Mouse (Mus musculus) kidney, postnatal 0 days (tissue): ENCODE measurements around the gene Cdc42ep5. TPM values are rescaled to one million over a fixed set of nuclear protein-coding genes. Genes with fewer than 3 reads are reported as not detected.

Source experiments
- ATAC-seq: fragments of 200-750 bp; cut with Nextera tagmentation; replicated peaks from 2 replicates; pipeline ENCODE4 v1.8.0; 2017; ENCODE audit warnings: low read depth, moderate number of reproducible peaks, moderate TSS enrichment, moderate library complexity; ENCODE audit not compliant: low FRiP score
- DNase-seq: peaks from one replicate; pipeline ENCODE4 v3.0.0-alpha.2; 2016; ENCODE audit warnings: low spot score
- H3K27ac ChIP-seq: fragments of 300-500 bp; sonication (generic); 2 replicates; pipeline ENCODE4 v1.5.1; 2014; ENCODE audit warnings: mild to moderate bottlenecking
- H3K27me3 ChIP-seq: fragments of 300-500 bp; sonication (generic); 2 replicates; pipeline ENCODE4 v1.6.1; 2014; ENCODE audit warnings: low read length, mixed read lengths; ENCODE audit not compliant: insufficient read depth
- H3K36me3 ChIP-seq: fragments of 300-500 bp; sonication (generic); 2 replicates; pipeline ENCODE4 v1.6.1; 2014; ENCODE audit warnings: low read length, mixed read lengths; ENCODE audit not compliant: insufficient read depth
- H3K4me1 ChIP-seq: fragments of 300-500 bp; sonication (generic); replicated peaks from 2 replicates; pipeline ENCODE4 v1.6.1; 2014; ENCODE audit warnings: antibody characterized with exemption, low read length, mixed read lengths; ENCODE audit not compliant: insufficient read depth
- H3K4me2 ChIP-seq: fragments of 300-500 bp; sonication (generic); 2 replicates; pipeline ENCODE4 v1.6.1; 2014; ENCODE audit warnings: mild to moderate bottlenecking, low read length, moderate library complexity, mixed read lengths
- H3K4me3 ChIP-seq: fragments of 300-500 bp; sonication (generic); replicated peaks from 2 replicates; pipeline ENCODE4 v1.5.1; 2014; ENCODE audit warnings: low read depth, low read length
- H3K9ac ChIP-seq: fragments of 300-500 bp; sonication (generic); 2 replicates; pipeline ENCODE4 v1.6.1; 2014; ENCODE audit warnings: low read depth, low read length
- H3K9me3 ChIP-seq: fragments of 300-500 bp; sonication (generic); replicated peaks from 2 replicates; pipeline ENCODE4 v1.6.1; 2016; ENCODE audit warnings: low read length, inconsistent platforms, mixed read lengths
- CTCF ChIP-seq: IDR thresholded peaks from 2 replicates; pipeline ENCODE4 v1.5.1; 2016; ENCODE audit warnings: antibody characterized with exemption, low read depth, mild to moderate bottlenecking, moderate library complexity
- WGBS: fragments of 180-500 bp; shearing (Covaris S2); extraction: QIAGEN DNeasy Blood & Tissue Kit; methylation state at CpG from one replicate; pipeline ENCODE4 v1.1.7; 2014; 5-methylcytosine and 5-hydroxymethylcytosine counted together
- polyA plus RNA-seq: library from polyadenylated mRNA; unstranded; fragments of >200 nt; fragmentation: Nextera tagmentation; extraction: Ambion mirVana; gene quantifications from 2 replicates; pipeline ENCODE4 v1.2.1, GENCODE M21; 2015

Gene Cdc42ep5
- polyA plus RNA-seq, 1 experiment from 2014 or later: 48.1 TPM

DNA sequence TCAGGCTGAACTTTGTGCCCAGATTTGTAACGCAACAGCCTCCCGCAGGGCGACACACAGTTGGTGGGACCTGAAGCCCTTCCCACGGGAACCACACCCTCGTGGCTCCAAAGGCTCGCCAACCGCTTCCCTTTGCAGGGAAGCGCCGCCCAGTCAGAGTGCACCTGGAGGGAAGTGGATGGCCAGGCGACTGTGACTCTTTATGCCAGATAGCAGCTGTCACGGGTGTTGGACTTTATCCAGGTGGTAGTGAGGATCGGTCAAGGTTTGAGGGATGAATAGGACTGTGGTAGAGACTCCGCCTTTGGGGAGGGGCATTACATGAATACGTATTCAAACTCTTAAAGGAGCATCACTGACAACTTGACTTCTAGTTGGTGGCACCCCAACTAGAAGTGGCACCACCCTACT is 13.8 kb downstream of the Cdc42ep5 start:
- no peak for TF ChIP-seq CTCF
- Histone ChIP-seq H3K9ac (peak overlapping the region; percentile 44; the same call in 1 of the 2 replicates), H3K4me1 (peaks cover 20% of the 10 kb centered on the region), H3K36me3 (peaks cover 18% of the 10 kb centered on the region), H3K4me2 (peak overlapping the region; percentile 92), H3K27ac (peak overlapping the region; percentile 97; the same call in 1 of the 2 replicates), H3K4me3 (peak overlapping the region; percentile 56), H3K27me3 (no peaks in the 10 kb centered on the region), H3K9me3 (no peaks in the 10 kb centered on the region)
- DNase-seq (peak; percentile 44), ATAC-seq (peak; percentile 62)
- 12% methylated on average over 14 of the region's 14 CpGs for WGBS

DNA sequence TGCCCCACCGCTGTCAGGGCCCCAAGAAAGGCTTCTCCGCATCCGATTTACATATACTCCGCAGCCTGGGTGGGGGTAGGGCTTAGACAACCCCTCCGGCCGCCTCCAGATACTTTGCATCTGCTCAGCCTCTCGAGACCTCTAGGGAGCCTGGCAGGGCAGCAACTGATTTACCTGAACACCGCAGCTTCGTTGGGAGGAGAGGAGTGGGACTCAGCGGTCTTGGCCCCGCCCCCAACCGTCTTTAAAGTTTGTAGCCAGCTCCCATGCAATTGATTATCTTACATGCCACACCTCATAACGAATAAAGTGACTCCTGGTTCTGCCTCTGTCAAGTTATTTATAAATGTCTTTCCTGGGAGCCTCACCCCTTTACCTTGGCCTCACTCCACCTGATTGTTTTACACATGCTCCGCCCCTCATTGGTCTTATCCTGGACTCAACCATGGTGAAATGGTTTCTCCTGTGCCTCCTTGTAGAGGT is 14.6 kb downstream of the Cdc42ep5 start, which contains the start of gene Leng9:
TSS of gene Leng9 (minus strand) at position 316 of the 483 bp plus-strand sequence.
- peak; percentile 23; the same call in 1 of the 2 replicates for ATAC-seq
- peak; percentile 27 for DNase-seq
- 1% methylated on average over 14 of the region's 14 CpGs for WGBS

DNA sequence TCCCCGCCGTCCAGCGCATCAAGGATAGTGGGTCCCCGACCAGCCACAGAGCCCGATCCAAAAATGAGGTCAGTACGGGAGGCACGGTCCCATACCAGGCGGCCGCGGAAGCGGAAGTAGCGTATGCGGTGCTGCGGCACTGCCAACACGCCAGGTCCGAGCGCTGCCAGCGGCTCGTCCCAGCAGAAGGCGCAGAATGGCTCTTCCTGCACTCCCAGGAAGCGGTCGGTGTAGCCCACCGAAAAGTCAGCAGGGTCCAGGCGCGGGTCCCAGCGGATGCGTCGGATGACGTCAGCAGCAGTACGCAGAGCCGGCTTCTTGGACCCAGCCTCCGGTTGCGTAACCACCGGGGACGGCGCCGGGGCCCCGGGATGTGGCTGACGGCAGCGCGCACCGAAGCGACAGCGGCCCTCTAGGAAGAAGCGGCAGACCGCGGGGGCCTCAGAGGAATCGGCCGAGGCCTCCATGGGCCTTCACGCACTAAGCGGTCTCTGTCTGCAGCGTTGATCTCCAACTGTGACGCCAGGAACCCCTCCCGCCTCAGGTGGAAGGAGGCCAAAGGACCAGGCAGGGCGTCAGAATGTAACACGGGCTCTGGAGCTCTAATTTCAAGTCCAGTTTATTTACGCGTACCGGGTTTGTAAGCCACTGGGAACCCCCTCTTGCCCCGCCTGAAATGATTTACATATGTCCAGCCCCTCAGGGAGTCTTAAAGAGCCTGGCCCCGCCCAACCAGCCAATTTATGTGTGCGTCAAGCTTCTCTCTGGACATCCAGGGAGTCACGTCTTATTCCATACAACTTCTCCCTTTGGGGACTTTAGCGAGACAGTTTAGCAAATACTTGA is 15.2 kb downstream of the Cdc42ep5 start:
- no peaks in the 10 kb centered on the region for H3K9me3 ChIP-seq
- TF ChIP-seq CTCF: no peak
- H3K36me3 ChIP-seq: peaks cover 32% of the 10 kb centered on the region
- H3K4me1 ChIP-seq: peaks cover 20% of the 10 kb centered on the region
- no peaks in the 10 kb centered on the region for H3K27me3 ChIP-seq
- H3K4me3 ChIP-seq: peak overlapping the region; percentile 56
- H3K27ac ChIP-seq: peak overlapping the region; percentile 97
- H3K4me2 ChIP-seq: peak overlapping the region; percentile 92
- H3K9ac ChIP-seq: peak overlapping the region; percentile 72
- DNase-seq: peak; percentile 94
- peak; percentile 69 for ATAC-seq
- under 1% methylated on average over 64 of the region's 64 CpGs for WGBS

More for the DNA sequence above, 14.6 kb downstream of the Cdc42ep5 start, which contains the start of gene Leng9:
- peak within 1 kb of the TSS; percentile 92 for H3K4me2 ChIP-seq
- TF ChIP-seq CTCF: no peak
- peak within 1 kb of the TSS; percentile 97 for H3K27ac ChIP-seq
- H3K4me1 ChIP-seq: peaks cover 20% of the 10 kb centered on the region
- peaks cover 25% of the 10 kb centered on the region for H3K36me3 ChIP-seq
- no peaks in the 10 kb centered on the region for H3K9me3 ChIP-seq
- H3K9ac ChIP-seq: peak within 1 kb of the TSS; percentile 72
- no peaks in the 10 kb centered on the region for H3K27me3 ChIP-seq
- H3K4me3 ChIP-seq: peak within 1 kb of the TSS; percentile 56

DNA sequence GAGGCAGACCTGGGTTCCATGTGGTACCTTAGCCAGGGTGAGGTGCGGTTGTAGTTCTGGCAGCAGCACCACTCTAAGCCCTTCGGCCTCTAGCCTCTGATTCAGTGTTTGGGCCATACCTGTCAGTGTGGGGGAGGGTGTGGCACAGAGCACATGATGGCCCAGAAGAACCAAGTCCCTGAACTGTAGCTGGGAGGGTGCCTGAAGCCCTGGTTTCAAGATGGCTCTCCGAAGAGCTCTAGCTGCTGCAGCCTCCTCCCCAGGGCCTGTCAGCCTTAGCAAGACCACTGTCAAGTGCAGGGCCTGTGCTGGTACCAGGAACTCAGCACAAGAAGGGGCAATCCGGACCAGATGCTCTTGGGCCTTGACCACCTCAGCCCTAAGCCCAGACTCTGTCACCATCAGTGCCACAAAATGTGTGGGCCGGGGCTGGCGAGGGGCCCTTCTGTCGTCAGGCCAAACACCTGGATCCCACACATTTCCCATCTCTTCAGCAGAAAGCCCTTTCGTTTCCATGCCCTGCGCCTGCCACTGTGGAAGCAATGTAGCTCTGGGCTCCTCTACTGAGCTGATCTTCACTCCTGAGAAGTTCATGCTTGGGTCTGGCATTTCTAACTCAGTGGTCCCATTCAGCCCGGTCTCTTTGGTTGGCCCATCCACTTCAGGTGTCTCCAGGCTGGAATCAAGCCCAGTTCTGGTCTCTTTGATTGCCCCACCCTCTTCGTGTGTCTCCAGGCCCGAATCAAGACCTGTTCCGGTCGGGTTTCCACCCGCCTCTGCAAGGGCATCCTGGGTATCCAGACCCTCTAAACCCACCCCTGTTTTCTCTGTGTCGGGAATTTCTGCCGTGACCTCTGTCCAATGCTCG is 16.1 kb downstream of the Cdc42ep5 start:
- H3K36me3 ChIP-seq: peaks cover 40% of the 10 kb centered on the region
- ATAC-seq (peak; percentile 12), DNase-seq (peak; percentile 24)
- peak overlapping the region; percentile 72 for H3K9ac ChIP-seq
- peak overlapping the region; percentile 56 for H3K4me3 ChIP-seq
- WGBS: 26% methylated on average over 18 of the region's 18 CpGs
- peak overlapping the region; percentile 97 for H3K27ac ChIP-seq
- peak overlapping the region; percentile 92 for H3K4me2 ChIP-seq
- peaks cover 20% of the 10 kb centered on the region for H3K4me1 ChIP-seq
- no peaks in the 10 kb centered on the region for H3K27me3 ChIP-seq
- H3K9me3 ChIP-seq: no peaks in the 10 kb centered on the region
- no peak for TF ChIP-seq CTCF

DNA sequence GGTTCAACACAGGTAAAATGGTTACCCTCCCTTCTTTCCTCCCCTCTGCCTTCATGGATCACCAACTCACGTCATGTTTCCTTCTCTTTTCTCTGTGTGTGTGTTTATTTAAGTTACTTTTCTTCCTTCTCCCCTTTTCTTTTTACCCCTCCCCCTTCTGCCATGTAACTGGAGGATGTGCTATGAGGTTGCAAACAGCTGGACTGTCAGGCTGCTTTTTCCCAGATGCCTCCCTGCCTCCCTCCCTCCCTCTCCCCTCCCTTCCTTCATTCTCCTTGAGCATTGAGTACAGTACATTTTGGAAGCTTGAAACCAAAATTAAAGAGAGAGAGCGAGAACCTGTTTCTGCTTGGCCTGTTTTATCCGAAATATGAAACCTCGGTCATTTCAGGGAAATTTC is 16.8 kb downstream of the Cdc42ep5 start:
- ATAC-seq (no peak), DNase-seq (peak; percentile 41)
- WGBS: 52% methylated on average over 4 of the region's 4 CpGs
- H3K9ac ChIP-seq: no peak overlapping the region
- H3K36me3 ChIP-seq: peaks cover 48% of the 10 kb centered on the region
- H3K4me2 ChIP-seq: peak overlapping the region; percentile 92; the same call in 1 of the 2 replicates
- no peaks in the 10 kb centered on the region for H3K9me3 ChIP-seq
- H3K27me3 ChIP-seq: no peaks in the 10 kb centered on the region
- peaks cover 20% of the 10 kb centered on the region for H3K4me1 ChIP-seq
- H3K4me3 ChIP-seq: no peak overlapping the region
- TF ChIP-seq CTCF: no peak
- H3K27ac ChIP-seq: no peak overlapping the region

DNA sequence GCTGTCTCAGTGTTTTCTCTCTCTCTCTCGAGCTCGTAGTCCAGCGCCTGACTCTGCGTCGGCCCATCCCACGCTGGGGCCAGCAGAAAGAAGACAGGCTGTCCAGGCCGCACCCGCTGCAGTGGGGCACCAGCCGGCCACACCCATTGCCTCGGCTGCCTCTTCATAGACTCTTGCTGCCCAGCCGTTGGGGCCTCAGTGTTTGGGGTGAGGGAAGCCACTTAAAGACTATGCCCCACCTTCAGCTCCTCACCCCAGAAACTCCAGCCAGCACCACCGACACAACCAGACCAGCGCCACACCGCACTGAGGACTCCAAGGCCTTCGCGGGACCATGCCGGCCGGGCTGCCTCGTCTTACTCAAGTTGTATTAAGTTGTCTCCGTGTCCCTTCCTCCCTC is 17.3 kb downstream of the Cdc42ep5 start:
- WGBS: 73% methylated on average over 20 of the region's 20 CpGs
- Histone ChIP-seq H3K9ac (no peak overlapping the region), H3K4me1 (peaks cover 20% of the 10 kb centered on the region), H3K4me3 (no peak overlapping the region), H3K27ac (no peak overlapping the region), H3K9me3 (no peaks in the 10 kb centered on the region), H3K27me3 (no peaks in the 10 kb centered on the region), H3K4me2 (no peak overlapping the region), H3K36me3 (peaks cover 51% of the 10 kb centered on the region)
- DNase-seq (no peak), ATAC-seq (no peak)
- TF ChIP-seq CTCF: no peak
